ENCODE assay signal across 10 mouse cellular contexts in genomic region chr12:79864346-79865178, GRCm38 (mm10).
A peak's percentile ranks its signal among the peaks of the same experiment; 100 is the strongest.
DNase-seq lines count a peak whose midpoint lies in the region; ATAC-seq and TF ChIP-seq lines count a peak whose summit lies in the region.
"Had no signal": no experiment of that assay in that cellular context is flagged by ENCODE, and none has a peak within 500 bp of the region (broad histone marks: within the 10 kb centered on the region; RNA-seq: fewer than 3 reads in every experiment).

No protein-coding gene starts in this region.

- peak; percentile 66 for DNase-seq in heart, embryonic 10.5 days (ENCODE audit: low spot score)
- no peak for DNase-seq in heart, postnatal 14 days
- no peak for DNase-seq in embryonic facial prominence, embryonic 11.5 days (ENCODE audit: low spot score)
- no peak for DNase-seq in midbrain, embryonic 14.5 days
- no peak for DNase-seq in midbrain, postnatal 0 days (ENCODE audit: low spot score)
- no peak for DNase-seq in layer of hippocampus, adult 9-11 months
- DNase-seq: thymus, adult 2 months had no signal

- H3K4me1 ChIP-seq in heart, embryonic 10.5 days: peaks cover 27% of the 10 kb centered on the region
- peaks cover 19% of the 10 kb centered on the region for H3K4me1 ChIP-seq in E14TG2a.4 (replicated peaks; ENCODE audit: low read depth, low read length)
- peaks cover 7% of the 10 kb centered on the region; the same call in 1 of the 2 replicates for H3K4me1 ChIP-seq in embryonic facial prominence, embryonic 11.5 days (ENCODE audit: control insufficient read depth, insufficient read depth, low read length)
- H3K4me1 ChIP-seq in lung, embryonic 15.5 days: peaks cover 29% of the 10 kb centered on the region
- H3K4me1 ChIP-seq in midbrain, embryonic 14.5 days (ENCODE audit: control insufficient read depth, insufficient read depth, low read length): peaks cover 7% of the 10 kb centered on the region
- H3K4me1 ChIP-seq in midbrain, postnatal 0 days (ENCODE audit: insufficient read depth, low read length): no peaks in the 10 kb centered on the region

- no peak overlapping the region for H3K4me3 ChIP-seq in heart, embryonic 10.5 days
- H3K4me3 ChIP-seq in E14TG2a.4 (replicated peaks; ENCODE audit: low read length): peak overlapping the region; percentile 60
- H3K4me3 ChIP-seq in embryonic facial prominence, embryonic 11.5 days (ENCODE audit: low read depth, low read length): no peak overlapping the region
- H3K4me3 ChIP-seq in lung, embryonic 15.5 days: no peak overlapping the region
- H3K4me3 ChIP-seq in midbrain, embryonic 14.5 days (replicated peaks; ENCODE audit: low read depth, low read length): no peak overlapping the region
- H3K4me3 ChIP-seq in midbrain, postnatal 0 days (ENCODE audit: low read depth, low read length): no peak overlapping the region

- TF ChIP-seq CTCF in E14TG2a.4 (conservative IDR thresholded peaks at IDR 0.05; ENCODE audit: low read length): no peak
- TF ChIP-seq CTCF in midbrain, postnatal 0 days (IDR thresholded peaks at IDR 0.05): no peak

- H3K27ac ChIP-seq in heart, embryonic 10.5 days: peak overlapping the region; percentile 36
- 0 out of 2 replicates have a peak overlapping the region, but pooled peaks have one; percentile 22 for H3K27ac ChIP-seq in embryonic facial prominence, embryonic 11.5 days (replicated peaks; ENCODE audit: low read depth, low read length)
- H3K27ac ChIP-seq in lung, embryonic 15.5 days: peak overlapping the region; percentile 51
- H3K27ac ChIP-seq in midbrain, embryonic 14.5 days (replicated peaks; ENCODE audit: low read depth, low read length): no peak overlapping the region
- H3K27ac ChIP-seq in midbrain, postnatal 0 days (ENCODE audit: low read depth, low read length): no peak overlapping the region

- H3K9me3 ChIP-seq in heart, embryonic 10.5 days: no peaks in the 10 kb centered on the region
- H3K9me3 ChIP-seq in E14TG2a.4 (ENCODE audit: low read length): peaks cover 4% of the 10 kb centered on the region; the same call in 1 of the 2 replicates
- no peaks in the 10 kb centered on the region for H3K9me3 ChIP-seq in embryonic facial prominence, embryonic 11.5 days (replicated peaks; ENCODE audit: control insufficient read depth, low read length)
- no peaks in the 10 kb centered on the region; the same call in 1 of the 2 replicates for H3K9me3 ChIP-seq in lung, embryonic 15.5 days
- H3K9me3 ChIP-seq in midbrain, embryonic 14.5 days (ENCODE audit: control insufficient read depth, low read length): no peaks in the 10 kb centered on the region
- no peaks in the 10 kb centered on the region for H3K9me3 ChIP-seq in midbrain, postnatal 0 days (ENCODE audit: low read length)

- no peaks in the 10 kb centered on the region for H3K27me3 ChIP-seq in heart, embryonic 10.5 days (ENCODE audit: insufficient read depth, poor library complexity, severe bottlenecking)
- H3K27me3 ChIP-seq in E14TG2a.4 (ENCODE audit: insufficient read depth, low read length): peaks cover 20% of the 10 kb centered on the region
- no peaks in the 10 kb centered on the region for H3K27me3 ChIP-seq in embryonic facial prominence, embryonic 11.5 days (ENCODE audit: control insufficient read depth, insufficient read depth, low read length)
- H3K27me3 ChIP-seq in lung, embryonic 15.5 days: no peaks in the 10 kb centered on the region
- H3K27me3 ChIP-seq in midbrain, embryonic 14.5 days (ENCODE audit: control insufficient read depth, insufficient read depth, low read length): no peaks in the 10 kb centered on the region
- H3K27me3 ChIP-seq in midbrain, postnatal 0 days (ENCODE audit: insufficient read depth, low read length): no peaks in the 10 kb centered on the region
- H3K27me3 ChIP-seq: Patski had no signal

- 74% methylated on average over 20 of the region's 20 CpGs for WGBS in heart, embryonic 10.5 days
- WGBS in embryonic facial prominence, embryonic 11.5 days: 68% methylated on average over 20 of the region's 20 CpGs
- 69% methylated on average over 20 of the region's 20 CpGs for WGBS in lung, embryonic 15.5 days
- WGBS in midbrain, embryonic 14.5 days: 76% methylated on average over 20 of the region's 20 CpGs
- WGBS in midbrain, postnatal 0 days: 69% methylated on average over 20 of the region's 20 CpGs

- 0 out of 2 replicates have a peak, but pooled peaks cover 2% of the 10 kb centered on the region for H3K36me3 ChIP-seq in heart, embryonic 10.5 days
- no peaks in the 10 kb centered on the region for H3K36me3 ChIP-seq in E14TG2a.4 (ENCODE audit: insufficient read depth, low read length)
- no peaks in the 10 kb centered on the region for H3K36me3 ChIP-seq in embryonic facial prominence, embryonic 11.5 days (replicated peaks; ENCODE audit: control insufficient read depth, insufficient read depth, low read depth, low read length)
- no peaks in the 10 kb centered on the region for H3K36me3 ChIP-seq in lung, embryonic 15.5 days
- H3K36me3 ChIP-seq in midbrain, embryonic 14.5 days (ENCODE audit: control insufficient read depth, insufficient read depth, low read length): no peaks in the 10 kb centered on the region
- no peaks in the 10 kb centered on the region for H3K36me3 ChIP-seq in midbrain, postnatal 0 days (ENCODE audit: insufficient read depth, low read length)

- no peak overlapping the region for H3K4me2 ChIP-seq in embryonic facial prominence, embryonic 11.5 days (ENCODE audit: low read depth, low read length)
- no peak overlapping the region for H3K4me2 ChIP-seq in lung, embryonic 15.5 days
- H3K4me2 ChIP-seq in midbrain, embryonic 14.5 days (ENCODE audit: low read length): no peak overlapping the region
- H3K4me2 ChIP-seq in midbrain, postnatal 0 days (ENCODE audit: low read depth, low read length, poor library complexity, severe bottlenecking): no peak overlapping the region

- intact Hi-C loops in heart, postnatal 14 days (cut with DNase I): no loop called here

- no peak for ATAC-seq in embryonic facial prominence, embryonic 11.5 days (replicated peaks; ENCODE audit: insufficient number of reproducible peaks, low FRiP score, low TSS enrichment, low read depth)
- no peak for ATAC-seq in lung, embryonic 15.5 days (ENCODE audit: borderline replicate concordance, extremely low read depth, low FRiP score, low TSS enrichment)
- ATAC-seq in midbrain, embryonic 14.5 days (ENCODE audit: low FRiP score, low TSS enrichment): no peak
- ATAC-seq in midbrain, postnatal 0 days (ENCODE audit: low FRiP score): no peak
- ATAC-seq: Patski had no signal

- H3K9ac ChIP-seq in embryonic facial prominence, embryonic 11.5 days (replicated peaks; ENCODE audit: low read length): no peak overlapping the region
- H3K9ac ChIP-seq in lung, embryonic 15.5 days: no peak overlapping the region
- no peak overlapping the region for H3K9ac ChIP-seq in midbrain, embryonic 14.5 days (replicated peaks; ENCODE audit: low read length)
- H3K9ac ChIP-seq in midbrain, postnatal 0 days (replicated peaks; ENCODE audit: low read length, poor library complexity, severe bottlenecking): no peak overlapping the region

Comparison
In these comparisons a context has a peak if more than half of its experiments do, and no peak if none do; other contexts are left out.
1. H3K27ac ChIP-seq: peak in heart, embryonic 10.5 days (single experiment), embryonic facial prominence, embryonic 11.5 days (single experiment) and lung, embryonic 15.5 days (single experiment); none in midbrain, embryonic 14.5 days (single experiment) and midbrain, postnatal 0 days (single experiment).